Mouse (Mus musculus): ENCODE data around the gene Prkar1b. TPM values are rescaled to one million over a fixed set of nuclear protein-coding genes. Genes with fewer than 3 reads are reported as not detected.

Prkar1b gene
- polyA plus RNA-seq, 1 experiment from 2014 or later, result 23.4 TPM

DNA sequence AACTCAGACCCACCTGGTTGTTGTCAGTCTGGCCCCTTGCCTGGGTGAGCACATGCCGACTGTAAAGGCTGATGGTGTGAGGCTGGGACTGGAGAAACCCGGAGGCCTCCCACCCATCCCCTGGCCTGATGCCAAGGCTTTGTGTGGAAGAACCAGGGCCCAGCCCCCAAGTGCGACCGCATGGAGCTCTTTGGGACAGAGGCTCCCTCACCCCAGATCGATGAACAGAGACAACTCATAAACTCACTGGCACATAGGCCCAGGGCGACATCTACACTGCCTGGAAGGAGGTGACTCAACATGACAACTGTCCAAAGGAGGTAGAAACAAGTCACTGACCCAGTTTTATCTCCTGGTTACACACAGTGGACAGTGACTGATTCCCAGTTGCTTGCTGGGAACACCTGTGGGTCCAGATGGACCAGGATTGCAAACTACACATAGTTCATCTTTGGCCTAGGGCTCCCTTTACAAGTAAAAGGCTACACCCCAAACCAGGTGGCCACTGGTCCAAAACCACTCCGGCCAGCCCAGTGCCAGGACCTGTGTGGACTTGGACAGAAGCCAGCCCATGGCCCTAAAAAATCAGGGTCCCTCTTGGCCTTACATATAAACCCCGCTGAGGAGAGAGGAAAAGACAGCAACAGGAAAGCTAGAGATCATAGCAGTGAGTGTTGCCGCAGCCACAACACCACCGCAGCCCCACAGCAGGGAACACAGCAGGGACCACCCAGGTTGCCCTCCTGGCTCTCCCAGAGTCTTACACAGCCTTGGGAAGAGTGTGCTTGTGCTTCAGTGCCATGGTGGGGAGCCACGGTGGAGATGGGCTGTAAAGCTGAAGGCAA lies 72.3 kb downstream of the Prkar1b start:
- H3K4me3 ChIP-seq (replicated peaks), result no peak overlapping the region
- WGBS, result 45% methylated on average over 11 of the region's 11 CpGs
- no peak for ATAC-seq (ENCODE audit: insufficient read depth, low FRiP score, low read depth)
- H3K4me1 ChIP-seq, result peaks cover 31% of the 10 kb centered on the region
- H3K9me3 ChIP-seq, result no peaks in the 10 kb centered on the region
- no peak overlapping the region for H3K4me2 ChIP-seq
- no peaks in the 10 kb centered on the region for H3K27me3 ChIP-seq (replicated peaks)
- no peak overlapping the region for H3K9ac ChIP-seq
- H3K27ac ChIP-seq, result no peak overlapping the region
- H3K36me3 ChIP-seq, result no peaks in the 10 kb centered on the region

DNA sequence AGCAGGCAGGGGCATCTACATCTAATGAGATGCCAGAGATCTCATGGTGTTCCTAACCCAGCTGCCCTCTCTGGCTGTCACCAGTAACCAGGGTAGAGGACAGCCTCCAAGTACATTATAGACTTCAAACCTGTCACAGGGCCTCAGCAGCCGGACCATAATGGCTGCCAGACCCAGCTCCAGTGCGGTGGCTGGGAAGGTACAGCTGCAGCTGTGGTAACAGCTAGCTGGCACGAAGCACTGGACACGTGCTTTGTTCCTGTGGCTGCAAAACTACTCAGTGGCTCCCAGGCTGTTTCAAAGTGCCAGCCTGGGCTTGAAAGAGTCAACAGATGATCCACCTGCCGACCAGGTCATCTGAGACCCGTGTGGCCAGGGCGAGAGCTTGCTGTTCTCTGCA lies 73.4 kb downstream of the Prkar1b start:
- H3K4me1 ChIP-seq, result peaks cover 28% of the 10 kb centered on the region

DNA sequence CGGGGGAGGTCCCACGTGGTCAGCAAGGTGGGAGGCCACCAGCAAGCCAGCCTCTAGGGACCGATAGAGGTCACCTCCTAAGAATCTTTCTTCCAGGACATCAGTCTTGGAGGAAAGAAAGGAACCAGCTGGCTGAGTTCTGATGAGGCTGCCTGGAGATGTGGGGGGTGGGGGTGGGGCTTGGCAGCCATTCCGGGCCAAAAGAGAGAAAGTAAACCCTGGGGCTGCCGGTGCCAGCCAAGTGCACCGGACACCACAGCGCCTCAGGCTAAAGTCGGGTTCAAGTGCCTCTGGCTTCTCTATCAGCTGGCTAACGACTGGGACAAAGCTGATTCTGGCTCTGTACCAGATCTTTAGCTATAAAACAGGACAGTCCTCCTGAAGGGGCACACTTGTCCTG lies 74.0 kb downstream of the Prkar1b start:
- 33% methylated on average over 9 of the region's 9 CpGs for WGBS
- Histone ChIP-seq H3K4me3 (replicated peaks) (no peak overlapping the region), H3K36me3 (no peaks in the 10 kb centered on the region), H3K4me1 (peaks cover 26% of the 10 kb centered on the region), H3K9me3 (no peaks in the 10 kb centered on the region), H3K27me3 (replicated peaks) (no peaks in the 10 kb centered on the region), H3K27ac (no peak overlapping the region), H3K9ac (no peak overlapping the region), H3K4me2 (no peak overlapping the region)
- ATAC-seq (ENCODE audit: insufficient read depth, low FRiP score, low read depth), result no peak

More for the DNA sequence above, 73.4 kb downstream of the Prkar1b start:
- Histone ChIP-seq H3K4me2 (no peak overlapping the region), H3K9ac (no peak overlapping the region), H3K4me3 (replicated peaks) (no peak overlapping the region), H3K27ac (no peak overlapping the region), H3K9me3 (no peaks in the 10 kb centered on the region), H3K36me3 (no peaks in the 10 kb centered on the region), H3K27me3 (replicated peaks) (no peaks in the 10 kb centered on the region)
- ATAC-seq (ENCODE audit: insufficient read depth, low FRiP score, low read depth), result no peak
- WGBS, result 58% methylated on average over 7 of the region's 7 CpGs

DNA sequence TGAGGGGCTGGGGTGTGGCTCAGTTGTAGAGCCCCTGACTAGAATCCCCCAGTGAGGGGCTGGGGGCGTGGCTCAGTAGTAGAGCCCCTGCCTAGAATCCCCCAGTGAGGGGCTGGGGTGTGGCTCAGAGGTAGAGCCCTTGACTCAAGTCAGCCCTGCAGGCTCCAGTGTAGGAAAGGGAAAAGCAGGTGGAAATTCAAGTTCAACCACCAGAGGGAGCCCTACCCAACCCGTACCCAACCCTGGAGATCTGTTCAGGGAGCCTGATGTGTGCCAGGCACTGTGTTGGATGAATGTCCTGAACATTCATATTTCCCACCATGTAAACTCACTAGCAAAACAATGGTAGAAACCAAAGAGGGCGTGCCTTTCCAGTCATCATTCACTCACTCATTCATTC lies 74.7 kb downstream of the Prkar1b start:
- peak; percentile 47; the same call in 1 of the 2 replicates for ATAC-seq (ENCODE audit: insufficient read depth, low FRiP score, low read depth)
- no peaks in the 10 kb centered on the region for H3K9me3 ChIP-seq
- 57% methylated on average over 3 of the region's 3 CpGs for WGBS

DNA sequence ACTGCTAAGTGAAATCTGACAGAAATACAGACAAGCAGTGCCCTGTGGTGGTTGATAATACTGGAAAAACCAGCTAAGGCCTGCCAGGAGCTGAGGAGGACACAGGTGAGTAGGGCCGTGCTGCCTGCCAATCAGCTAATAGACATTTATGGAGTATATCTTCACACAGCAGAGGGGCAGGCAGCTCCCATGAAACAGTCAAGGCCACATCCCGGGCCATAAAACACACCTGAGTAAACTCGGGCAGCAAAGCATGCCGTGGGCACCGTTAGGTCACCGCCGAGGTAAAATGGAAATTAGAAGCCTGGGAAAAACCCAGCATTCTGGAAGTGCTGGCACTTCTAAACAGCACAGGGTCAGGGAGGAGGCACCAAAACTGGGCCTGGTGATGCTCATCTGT lies 75.8 kb downstream of the Prkar1b start:
- Histone ChIP-seq H3K27ac (no peak overlapping the region), H3K4me3 (replicated peaks) (no peak overlapping the region)
- 79% methylated on average over 7 of the region's 7 CpGs for WGBS

More for the DNA sequence above, 74.7 kb downstream of the Prkar1b start:
- H3K36me3 ChIP-seq, result no peaks in the 10 kb centered on the region
- H3K27me3 ChIP-seq (replicated peaks), result no peaks in the 10 kb centered on the region
- no peak overlapping the region for H3K27ac ChIP-seq
- H3K4me3 ChIP-seq (replicated peaks), result no peak overlapping the region
- peaks cover 26% of the 10 kb centered on the region for H3K4me1 ChIP-seq
- H3K9ac ChIP-seq, result no peak overlapping the region
- no peak overlapping the region for H3K4me2 ChIP-seq

DNA sequence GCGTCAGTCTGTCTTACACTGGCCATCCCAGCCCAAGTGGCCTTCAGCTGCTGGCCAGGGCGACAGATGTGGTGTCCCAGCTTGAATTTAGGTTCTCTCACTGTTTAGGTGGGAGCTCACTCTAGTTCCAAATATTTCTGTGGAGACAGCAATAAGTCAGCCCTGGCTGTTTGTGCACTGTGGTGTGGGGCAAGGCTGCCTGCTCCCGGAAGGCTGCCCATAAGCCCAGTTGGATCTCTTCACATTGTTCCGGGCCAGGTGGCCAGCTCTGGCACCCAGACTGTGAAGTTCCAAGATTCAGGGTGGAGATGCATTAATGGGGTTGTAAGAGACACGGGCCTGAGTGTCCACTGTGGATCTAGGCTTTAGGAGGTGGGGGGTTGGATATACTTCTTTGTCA lies 76.9 kb downstream of the Prkar1b start:
- no peak overlapping the region for H3K4me2 ChIP-seq
- H3K9ac ChIP-seq, result no peak overlapping the region
- no peaks in the 10 kb centered on the region for H3K36me3 ChIP-seq
- WGBS, result 78% methylated on average over 5 of the region's 5 CpGs
- H3K27me3 ChIP-seq (replicated peaks), result no peaks in the 10 kb centered on the region
- ATAC-seq (ENCODE audit: insufficient read depth, low FRiP score, low read depth), result no peak
- no peak overlapping the region for H3K27ac ChIP-seq
- peaks cover 24% of the 10 kb centered on the region for H3K4me1 ChIP-seq
- H3K4me3 ChIP-seq (replicated peaks), result no peak overlapping the region
- no peaks in the 10 kb centered on the region for H3K9me3 ChIP-seq

More for the DNA sequence above, 75.8 kb downstream of the Prkar1b start:
- H3K9ac ChIP-seq, result no peak overlapping the region
- peak; percentile 36; the same call in 1 of the 2 replicates for ATAC-seq (ENCODE audit: insufficient read depth, low FRiP score, low read depth)
- no peaks in the 10 kb centered on the region for H3K36me3 ChIP-seq
- H3K9me3 ChIP-seq, result no peaks in the 10 kb centered on the region
- H3K4me2 ChIP-seq, result no peak overlapping the region
- H3K27me3 ChIP-seq (replicated peaks), result no peaks in the 10 kb centered on the region
- peaks cover 26% of the 10 kb centered on the region for H3K4me1 ChIP-seq

DNA sequence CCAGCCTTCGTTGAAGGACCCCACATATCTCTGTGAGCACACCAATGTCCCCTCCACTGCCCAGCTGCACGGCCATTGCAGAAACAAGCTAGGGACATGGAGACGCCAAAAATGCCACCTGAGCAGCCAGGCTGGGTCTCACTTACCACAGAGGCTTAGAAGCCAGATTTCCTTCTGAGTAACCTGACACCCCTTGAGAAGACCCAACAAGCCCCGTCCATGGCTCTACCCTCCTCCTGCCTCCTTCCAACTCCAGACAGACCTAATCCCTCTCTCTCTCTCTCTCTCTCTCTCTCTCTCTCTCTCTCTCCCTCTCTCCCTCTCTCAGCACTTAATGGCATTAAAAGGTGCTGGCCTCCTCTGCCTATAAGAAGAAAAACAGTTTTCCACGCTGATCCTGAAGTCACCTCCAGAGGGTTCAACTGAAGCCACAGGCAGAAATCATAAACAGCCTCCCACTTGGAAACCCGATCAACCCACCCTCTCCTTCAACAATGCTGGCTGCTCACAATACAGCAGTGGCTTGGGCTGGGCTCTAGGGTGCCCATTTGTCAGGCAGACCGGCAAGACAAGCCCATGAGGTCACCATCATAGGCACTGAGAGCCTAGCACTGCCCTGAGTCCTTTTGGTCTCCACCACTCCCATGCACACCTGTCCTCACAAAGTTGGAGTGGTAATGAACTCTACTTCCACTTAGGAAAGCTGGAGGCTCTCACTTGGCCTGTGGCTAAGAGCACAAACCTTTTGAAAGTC lies 82.8 kb downstream of the Prkar1b start:
- Histone ChIP-seq H3K9me3 (no peaks in the 10 kb centered on the region), H3K27ac (no peak overlapping the region), H3K4me3 (replicated peaks) (no peak overlapping the region), H3K4me1 (no peaks in the 10 kb centered on the region), H3K4me2 (no peak overlapping the region), H3K9ac (no peak overlapping the region), H3K27me3 (replicated peaks) (no peaks in the 10 kb centered on the region), H3K36me3 (no peaks in the 10 kb centered on the region)
- WGBS, result 33% methylated on average over 7 of the region's 7 CpGs
- ATAC-seq (ENCODE audit: insufficient read depth, low FRiP score, low read depth), result no peak

DNA sequence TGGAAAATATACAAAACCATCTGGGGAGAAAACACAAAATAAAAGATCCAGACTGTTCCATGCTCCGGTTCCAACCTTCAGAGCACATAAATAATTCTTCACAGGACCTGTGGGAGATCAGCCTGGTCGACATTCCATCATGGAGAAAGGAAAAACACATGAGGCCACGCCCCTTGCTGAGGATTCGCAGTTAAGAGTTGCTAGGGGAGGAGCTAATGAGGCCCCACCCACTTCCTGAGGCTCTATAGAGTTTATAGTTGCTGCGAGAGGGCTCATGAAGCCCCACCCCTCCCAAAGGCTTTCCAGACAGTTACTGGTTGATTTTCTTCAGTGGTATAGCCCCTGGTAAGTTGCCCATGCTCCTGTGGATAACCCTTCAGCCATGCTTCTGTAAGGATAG lies 85.2 kb downstream of the Prkar1b start:
- no peaks in the 10 kb centered on the region for H3K36me3 ChIP-seq
- H3K27me3 ChIP-seq (replicated peaks), result no peaks in the 10 kb centered on the region
- WGBS, result 59% methylated on average over 5 of the region's 5 CpGs
- no peak overlapping the region for H3K9ac ChIP-seq
- no peaks in the 10 kb centered on the region for H3K9me3 ChIP-seq
- ATAC-seq (ENCODE audit: insufficient read depth, low FRiP score, low read depth), result no peak
- H3K4me3 ChIP-seq (replicated peaks), result no peak overlapping the region
- no peak overlapping the region for H3K27ac ChIP-seq
- H3K4me1 ChIP-seq, result no peaks in the 10 kb centered on the region
- no peak overlapping the region for H3K4me2 ChIP-seq

DNA sequence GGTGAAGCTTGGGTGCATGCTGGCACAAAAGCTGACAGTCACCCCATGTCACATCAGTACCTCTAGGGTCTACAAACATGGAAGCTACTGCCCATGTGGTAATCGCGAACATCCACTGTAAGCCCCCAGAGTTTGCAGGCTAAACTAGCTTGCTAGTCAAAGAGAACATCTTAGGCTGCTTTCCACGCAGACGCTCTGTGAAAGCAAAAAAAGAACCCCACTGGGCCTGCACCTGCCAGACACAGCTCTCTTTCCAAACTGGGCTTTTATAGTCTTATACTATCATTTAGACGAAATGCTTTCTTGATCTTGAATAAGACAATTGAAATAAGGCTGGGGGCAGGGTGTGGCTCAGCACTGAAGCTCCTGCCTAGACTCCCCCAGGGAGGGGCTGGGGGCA lies 88.1 kb downstream of the Prkar1b start:
- 88% methylated on average over 5 of the region's 5 CpGs for WGBS
- Histone ChIP-seq H3K36me3 (no peaks in the 10 kb centered on the region), H3K27ac (no peak overlapping the region), H3K4me1 (no peaks in the 10 kb centered on the region), H3K9ac (no peak overlapping the region), H3K27me3 (replicated peaks) (no peaks in the 10 kb centered on the region), H3K9me3 (no peaks in the 10 kb centered on the region), H3K4me2 (no peak overlapping the region), H3K4me3 (replicated peaks) (no peak overlapping the region)
- ATAC-seq (ENCODE audit: insufficient read depth, low FRiP score, low read depth), result no peak

DNA sequence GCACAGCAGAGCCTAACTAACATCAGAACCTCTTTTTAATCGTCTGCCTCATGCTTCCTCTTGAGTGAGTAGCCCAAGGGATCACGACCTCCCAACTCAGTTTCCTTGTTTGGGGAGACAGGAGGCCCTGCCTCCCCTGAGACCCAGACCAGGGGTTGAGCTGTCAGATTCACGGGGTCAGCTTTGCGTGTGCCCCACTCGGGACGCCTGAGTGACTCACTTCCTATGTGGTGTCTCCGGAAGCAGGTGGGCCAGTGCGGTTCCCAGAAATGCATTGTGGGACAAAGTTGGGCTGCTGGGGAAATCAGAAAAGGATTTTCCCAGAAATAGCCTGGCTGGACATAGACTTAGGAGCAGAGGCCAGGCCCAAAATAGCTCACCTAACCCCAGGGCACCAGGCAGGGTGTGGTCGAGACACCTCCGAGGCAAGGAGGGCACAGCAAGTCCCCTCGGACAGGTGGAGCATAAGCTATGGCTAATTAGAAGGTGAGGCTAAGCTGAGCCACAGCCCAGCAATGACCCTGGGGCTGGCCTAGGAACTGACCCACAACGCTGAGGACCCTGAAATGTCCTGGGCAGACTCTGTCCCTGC lies 89.2 kb downstream of the Prkar1b start:
- Histone ChIP-seq H3K4me1 (no peaks in the 10 kb centered on the region), H3K36me3 (no peaks in the 10 kb centered on the region), H3K27ac (no peak overlapping the region), H3K4me3 (replicated peaks) (no peak overlapping the region), H3K4me2 (no peak overlapping the region), H3K27me3 (replicated peaks) (no peaks in the 10 kb centered on the region), H3K9me3 (no peaks in the 10 kb centered on the region), H3K9ac (no peak overlapping the region)
- WGBS, result 71% methylated on average over 12 of the region's 12 CpGs
- no peak for ATAC-seq (ENCODE audit: insufficient read depth, low FRiP score, low read depth)

DNA sequence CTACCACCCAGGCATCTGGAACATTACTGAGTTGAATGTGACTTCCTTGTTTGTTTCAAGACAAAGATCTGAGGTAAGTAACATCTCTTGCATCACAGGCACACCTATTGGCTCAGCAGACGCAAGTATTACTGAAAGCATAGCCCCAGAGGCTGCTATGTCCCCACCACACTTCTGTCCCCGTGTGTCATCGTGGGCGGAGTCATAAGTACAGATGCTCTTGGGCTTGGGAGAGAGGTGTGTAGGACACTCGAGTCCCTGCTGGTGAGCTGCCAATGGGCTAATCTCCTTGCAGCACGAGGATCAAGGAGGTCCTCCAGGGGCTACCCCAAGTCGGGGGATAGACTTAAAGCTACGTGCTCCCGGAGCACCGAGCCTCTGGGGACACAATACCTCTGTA lies 96.6 kb downstream of the Prkar1b start:
- no peak overlapping the region for H3K9ac ChIP-seq
- 83% methylated on average over 10 of the region's 10 CpGs for WGBS
- no peaks in the 10 kb centered on the region for H3K4me1 ChIP-seq
- no peaks in the 10 kb centered on the region for H3K9me3 ChIP-seq
- no peaks in the 10 kb centered on the region for H3K36me3 ChIP-seq
- no peak for ATAC-seq (ENCODE audit: insufficient read depth, low FRiP score, low read depth)
- H3K4me3 ChIP-seq (replicated peaks), result no peak overlapping the region
- no peak overlapping the region for H3K27ac ChIP-seq
- H3K4me2 ChIP-seq, result no peak overlapping the region
- H3K27me3 ChIP-seq (replicated peaks), result no peaks in the 10 kb centered on the region

DNA sequence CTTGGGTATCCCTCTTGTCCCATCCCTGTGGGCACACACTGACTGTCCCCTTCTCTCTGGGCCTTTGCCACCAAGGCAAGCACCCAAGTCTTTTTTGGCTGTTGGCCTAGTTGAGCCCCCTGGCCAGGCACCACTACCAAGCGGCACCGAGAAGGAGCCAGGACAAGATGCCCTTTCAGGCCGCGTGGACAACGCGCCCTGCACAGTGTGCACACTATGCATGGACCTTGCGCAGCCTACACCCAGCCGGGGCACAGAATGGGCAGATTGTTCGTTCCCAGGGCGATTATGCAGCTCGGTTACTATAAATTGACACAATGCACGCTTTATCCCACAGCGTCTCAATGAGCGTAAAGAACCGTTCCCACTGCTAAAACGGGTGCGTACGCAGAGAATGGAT lies 98.5 kb downstream of the Prkar1b start:
- no peak for ATAC-seq (ENCODE audit: insufficient read depth, low FRiP score, low read depth)
- WGBS, result 87% methylated on average over 18 of the region's 18 CpGs
- no peaks in the 10 kb centered on the region for H3K9me3 ChIP-seq
- no peaks in the 10 kb centered on the region for H3K4me1 ChIP-seq
- no peaks in the 10 kb centered on the region for H3K27me3 ChIP-seq (replicated peaks)
- no peaks in the 10 kb centered on the region for H3K36me3 ChIP-seq
- no peak overlapping the region for H3K9ac ChIP-seq
- no peak overlapping the region for H3K4me3 ChIP-seq (replicated peaks)
- no peak overlapping the region for H3K27ac ChIP-seq
- no peak overlapping the region for H3K4me2 ChIP-seq
